Mouse (Mus musculus) CH12.LX (cell line): ENCODE data around the gene Ift46.

ENCODE experiments used
- CHD1 ChIP-seq: IDR thresholded peaks from 2 replicates; pipeline ENCODE4 v1.6.1; 2012; ENCODE audit warnings: low read depth, low read length, improper control_type of control experiment, inconsistent platforms
- CTCF ChIP-seq, 2 experiments: IDR thresholded peaks in 1 of 2; conservative IDR thresholded peaks in 1 of 2; 2 replicates each; pipeline ENCODE4 v1.5.1; 2011 to 2012; ENCODE audit warnings: low read depth in 2 of 2, low read length in 2 of 2, improper control_type of control experiment in 1 of 2, inconsistent platforms in 1 of 2, mild to moderate bottlenecking in 1 of 2, moderate library complexity in 1 of 2
- E2F4 ChIP-seq: IDR thresholded peaks from 2 replicates; pipeline ENCODE4 v1.6.1; 2011; ENCODE audit warnings: low read depth, low read length, improper control_type of control experiment; ENCODE audit not compliant: insufficient replicate concordance
- KAT2A ChIP-seq: IDR thresholded peaks from 2 replicates; pipeline ENCODE4 v1.6.1; 2012; ENCODE audit warnings: low read length, improper control_type of control experiment, inconsistent platforms; ENCODE audit not compliant: insufficient replicate concordance
- MAX ChIP-seq: IDR thresholded peaks from 2 replicates; pipeline ENCODE4 v1.6.1; 2011; ENCODE audit warnings: low read length, improper control_type of control experiment
- MAZ ChIP-seq: IDR thresholded peaks from 2 replicates; pipeline ENCODE4 v1.6.1; 2012; ENCODE audit warnings: low read depth, mild to moderate bottlenecking, inconsistent platforms, low read length, improper control_type of control experiment, moderate library complexity
- POLR2A ChIP-seq: IDR thresholded peaks from 2 replicates; pipeline ENCODE4 v1.6.1; 2011; ENCODE audit warnings: low read depth, mild to moderate bottlenecking, improper control_type of control experiment, low read length
- SIN3A ChIP-seq: IDR thresholded peaks from 2 replicates; pipeline ENCODE4 v1.6.1; 2012; ENCODE audit warnings: low read length, improper control_type of control experiment, inconsistent platforms
- TCF12 ChIP-seq: IDR thresholded peaks from 2 replicates; pipeline ENCODE4 v1.6.1; 2014; ENCODE audit warnings: low read depth, mild to moderate bottlenecking, inconsistent platforms, low read length, improper control_type of control experiment
- USF1 ChIP-seq: IDR thresholded peaks from 2 replicates; pipeline ENCODE4 v1.6.1; 2014; ENCODE audit warnings: low read depth, mild to moderate bottlenecking, inconsistent platforms, low read length, improper control_type of control experiment

DNA sequence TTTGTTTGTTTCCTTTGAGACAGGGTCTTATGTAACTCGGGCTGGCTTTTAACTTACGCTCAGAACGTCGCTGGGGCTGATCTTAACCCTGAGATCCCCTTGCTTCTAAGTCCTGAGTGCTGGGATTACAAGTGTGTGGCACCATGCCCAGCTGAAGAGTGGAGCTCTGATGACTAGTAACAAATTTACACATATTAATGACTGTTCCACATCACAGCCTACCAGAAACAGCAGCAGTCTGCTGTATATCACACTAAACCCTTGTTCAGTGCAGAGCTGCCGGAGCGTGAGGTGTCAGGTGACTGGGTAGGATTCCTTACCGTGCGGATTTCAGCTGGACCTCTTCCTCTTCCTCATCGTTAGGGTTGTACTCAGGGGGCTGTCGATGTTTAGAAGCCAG is 42.6 kb downstream of the Ift46 start:
- no peak for TF ChIP-seq CHD1
- TF ChIP-seq CTCF (conservative IDR thresholded peaks at IDR 0.05 in 1 of 2, IDR thresholded peaks at IDR 0.05 in 1 of 2; ENCODE audit: low read depth in 2 of 2, low read length in 2 of 2) = no peak
- TF ChIP-seq E2F4 = no peak
- no peak for TF ChIP-seq SIN3A
- TF ChIP-seq POLR2A = no peak
- no peak for TF ChIP-seq KAT2A
- TF ChIP-seq MAZ = no peak
- no peak for TF ChIP-seq TCF12
- no peak for TF ChIP-seq MAX
- TF ChIP-seq USF1 = no peak
